In genomic region chr8:103912983-103913926, GRCm38 (mm10) we compare ENCODE assay signal across 9 mouse cellular contexts.
A peak's percentile ranks its signal among the peaks of the same experiment; 100 is the strongest.
DNase-seq lines count a peak whose midpoint lies in the region; ATAC-seq and TF ChIP-seq lines count a peak whose summit lies in the region.
"Had no signal": no experiment of that assay in that cellular context is flagged by ENCODE, and none has a peak within 500 bp of the region (broad histone marks: within the 10 kb centered on the region; RNA-seq: fewer than 3 reads in every experiment).

No protein-coding gene starts in this region.

- no peaks in the 10 kb centered on the region for H3K36me3 ChIP-seq in midbrain, embryonic 10.5 days
- H3K36me3 ChIP-seq in midbrain, embryonic 15.5 days (replicated peaks): no peaks in the 10 kb centered on the region

- WGBS in midbrain, embryonic 10.5 days: 87% methylated on average over 9 of the region's 9 CpGs
- 74% methylated on average over 9 of the region's 9 CpGs for WGBS in midbrain, embryonic 15.5 days

- H3K27me3 ChIP-seq in midbrain, embryonic 10.5 days (ENCODE audit: low read depth, poor library complexity, severe bottlenecking): no peaks in the 10 kb centered on the region
- H3K27me3 ChIP-seq in midbrain, embryonic 15.5 days (replicated peaks): no peaks in the 10 kb centered on the region

- no peak overlapping the region for H3K9ac ChIP-seq in midbrain, embryonic 15.5 days

- no peak overlapping the region for H3K4me3 ChIP-seq in midbrain, embryonic 10.5 days
- no peak overlapping the region for H3K4me3 ChIP-seq in midbrain, embryonic 15.5 days
- H3K4me3 ChIP-seq in embryonic fibroblast, embryonic 13.5 days (ENCODE audit: insufficient read depth, low read length): no peak overlapping the region

- no peaks in the 10 kb centered on the region for H3K9me3 ChIP-seq in midbrain, embryonic 10.5 days (replicated peaks)
- H3K9me3 ChIP-seq in midbrain, embryonic 15.5 days: no peaks in the 10 kb centered on the region

- intact Hi-C loops in heart, postnatal 36 days (cut with DNase I): loop anchor here (5.0 to 10.0 kb wide), 3 partner anchors 56 to 328 kb away; no protein-coding TSS in a partner anchor

- TF ChIP-seq CTCF in embryonic fibroblast, embryonic 13.5 days (IDR thresholded peaks at IDR 0.05; ENCODE audit: borderline replicate concordance, insufficient read depth, low read length): no peak

- H3K27ac ChIP-seq in midbrain, embryonic 10.5 days (replicated peaks): 0 out of 2 replicates have a peak overlapping the region, but pooled peaks have one; percentile 18
- H3K27ac ChIP-seq in midbrain, embryonic 15.5 days: no peak overlapping the region
- H3K27ac ChIP-seq in embryonic fibroblast, embryonic 13.5 days (ENCODE audit: insufficient read depth, low read length): peak overlapping the region; percentile 97

- H3K4me1 ChIP-seq in midbrain, embryonic 10.5 days: no peaks in the 10 kb centered on the region
- H3K4me1 ChIP-seq in midbrain, embryonic 15.5 days: no peaks in the 10 kb centered on the region
- peaks cover 10% of the 10 kb centered on the region for H3K4me1 ChIP-seq in embryonic fibroblast, embryonic 13.5 days (ENCODE audit: control insufficient read depth, insufficient read depth, low read length)

- ATAC-seq in midbrain, embryonic 15.5 days (replicated peaks): no peak

- no peak for TF ChIP-seq POLR2A in embryonic fibroblast, embryonic 13.5 days (IDR thresholded peaks at IDR 0.05; ENCODE audit: low read depth, low read length)

- no peak for DNase-seq in midbrain, embryonic 10.5 days (ENCODE audit: low spot score)
- peak; percentile 33 to 46 for DNase-seq in heart, postnatal 36 days
- DNase-seq in lung, postnatal 25 days (ENCODE audit: low spot score): peak; percentile 33
- DNase-seq in spleen, postnatal 4 days (ENCODE audit: low spot score in 2 of 2): no peak
- DNase-seq in thymus, postnatal 0 days (ENCODE audit: low spot score): no peak
- DNase-seq: kidney, adult 8-10 months; thymus, postnatal 14 days had no signal

- no peak overlapping the region for H3K4me2 ChIP-seq in midbrain, embryonic 15.5 days

Comparison
In these comparisons a context has a peak if more than half of its experiments do, and no peak if none do; other contexts are left out.
1. DNase-seq: peak in heart, postnatal 36 days (2 of 2) and lung, postnatal 25 days (single experiment); none in midbrain, embryonic 10.5 days (single experiment), spleen, postnatal 4 days (0 of 2) and thymus, postnatal 0 days (single experiment).